Mouse (Mus musculus) heart, adult 2 months (tissue): ENCODE measurements around the gene Ampd1.

ENCODE experiments used
- CTCF ChIP-seq: fragments of 200-600 bp; IDR thresholded peaks from 2 replicates; pipeline ENCODE4 v1.8.1; 2022; ENCODE audit warnings: antibody characterized with exemption, mild to moderate bottlenecking, moderate library complexity
- POLR2A ChIP-seq: fragments of 200-500 bp; IDR thresholded peaks from 2 replicates; pipeline ENCODE4 v1.6.1; 2011; ENCODE audit warnings: mild to moderate bottlenecking, low read depth, low read length, control low read depth; ENCODE audit not compliant: insufficient read depth

DNA sequence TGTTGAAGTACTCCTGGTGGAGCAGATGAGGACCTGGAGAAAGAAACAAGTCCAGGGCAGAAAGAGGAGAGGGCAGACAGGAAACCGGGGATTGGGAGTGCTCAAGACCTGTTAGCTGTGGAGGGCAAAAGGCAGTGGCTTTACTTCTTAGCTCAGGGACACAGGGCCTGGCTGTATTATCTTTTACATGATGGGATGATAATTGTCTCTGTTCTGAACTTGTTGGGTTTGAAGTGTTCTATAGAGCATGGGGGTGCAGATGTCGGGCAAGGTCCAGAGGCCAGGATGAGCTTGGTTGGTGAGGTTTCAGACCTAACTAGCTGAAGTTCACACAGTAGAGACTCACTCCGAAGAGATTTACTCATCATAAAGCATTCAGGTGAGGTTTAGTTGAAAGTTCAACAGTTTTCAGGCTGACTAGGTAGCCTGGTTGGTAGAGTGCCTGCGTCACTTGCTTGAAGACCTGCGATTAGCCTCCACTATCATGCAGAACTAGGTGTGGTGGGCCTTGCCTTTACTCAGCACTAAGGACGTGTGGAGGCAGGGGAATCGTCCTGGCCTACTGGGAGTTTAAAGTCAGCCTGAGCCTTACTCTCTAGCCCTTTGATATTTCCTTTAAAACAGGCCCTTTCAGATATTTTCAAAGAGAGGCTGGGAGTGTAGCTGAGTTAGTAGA lies 33.9 kb downstream of the Ampd1 start:
- no peak for TF ChIP-seq POLR2A
- no peak for TF ChIP-seq CTCF
